Mouse (Mus musculus) layer of hippocampus, adult 18-20 months (tissue): Measurements from ENCODE around the gene Zfp385a. TPM values are rescaled to one million over a fixed set of nuclear protein-coding genes. Genes with fewer than 3 reads are reported as not detected.

Experiments used
- DNase-seq, 2 experiments: peaks; one replicate each; pipeline ENCODE4 v3.0.0; 2022; ENCODE audit warnings: low spot score in 2 of 2
- long read RNA-seq: library from polyadenylated mRNA; stranded (forward); transcript quantifications from one replicate; pipeline ENCODE4 v2.0.0, GENCODE M21; 2021
- total RNA-seq, 2 experiments: library from RNA; stranded (reverse); gene quantifications; 2 replicates each; pipeline ENCODE4 v1.2.3; 2021

The Zfp385a gene
- 10 to 100 TPM; 43.7 to 49.8 TPM for total RNA-seq
- long read RNA-seq, partial matches to known transcripts = 0 of 8 reads
- long read RNA-seq, other reads (novel, unspliced or antisense) = 3 of 8 reads

- peak; percentile 65 to 79 for DNase-seq
These were observed at the start of gene Zfp385a for GRCm38 (mm10) chr15:103339961-103340337. TSS of gene Zfp385a (minus strand) at chr15:103340093.

GRCm38 (mm10) chr15:103388556-103389145, 48.8 kb upstream of the Zfp385a start:
- DNase-seq = no peak

- no peak for DNase-seq
These were observed 44.0 kb upstream of the Zfp385a start for GRCm38 (mm10) chr15:103383771-103384488.

GRCm38 (mm10) chr15:103382795-103383406, 43.0 kb upstream of the Zfp385a start:
- no peak for DNase-seq

GRCm38 (mm10) chr15:103382075-103382474, 42.2 kb upstream of the Zfp385a start:
- no peak for DNase-seq

- DNase-seq = no peak
These were observed 38.9 kb upstream of the Zfp385a start for GRCm38 (mm10) chr15:103378665-103379356.

- no peak for DNase-seq
These were observed 38.1 kb upstream of the Zfp385a start for GRCm38 (mm10) chr15:103377752-103378664.

GRCm38 (mm10) chr15:103376837-103377269, 37.0 kb upstream of the Zfp385a start:
- DNase-seq = no peak

- no peak for DNase-seq
These were observed 35.4 kb upstream of the Zfp385a start for GRCm38 (mm10) chr15:103375112-103375800.

- DNase-seq = no peak
These were observed 32.6 kb upstream of the Zfp385a start for GRCm38 (mm10) chr15:103372461-103372860.

GRCm38 (mm10) chr15:103371741-103372140, 31.8 kb upstream of the Zfp385a start:
- no peak for DNase-seq

- DNase-seq = no peak
These were observed 31.3 kb upstream of the Zfp385a start for GRCm38 (mm10) chr15:103371208-103371607.

GRCm38 (mm10) chr15:103370462-103370861, 30.6 kb upstream of the Zfp385a start:
- DNase-seq = no peak

- no peak for DNase-seq
These were observed 29.2 kb upstream of the Zfp385a start for GRCm38 (mm10) chr15:103369123-103369522.

GRCm38 (mm10) chr15:103368179-103368940, 28.5 kb upstream of the Zfp385a start:
- DNase-seq = no peak

- DNase-seq = no peak
These were observed 26.7 kb upstream of the Zfp385a start, which contains the start of gene Itga5 for GRCm38 (mm10) chr15:103366376-103367149. TSS of gene Itga5 (minus strand) at chr15:103366763.

GRCm38 (mm10) chr15:103365471-103366375, 25.8 kb upstream of the Zfp385a start:
- no peak for DNase-seq
